Mouse (Mus musculus): ENCODE results near the gene Actl10.

Actl10 gene

GRCm38 (mm10) chr2:154550937-154551336 is 639 bp upstream of the Actl10 start:
- no peak for ATAC-seq (ENCODE audit: low TSS enrichment)

- ATAC-seq (ENCODE audit: low TSS enrichment), result no peak
These were observed 351 bp downstream of the Actl10 start for GRCm38 (mm10) chr2:154551927-154552326.

GRCm38 (mm10) chr2:154552424-154552907 is 890 bp downstream of the Actl10 start:
- ATAC-seq (ENCODE audit: low TSS enrichment), result peak; percentile 11; the same call in 1 of the 2 replicates

GRCm38 (mm10) chr2:154555235-154555634 is 3.7 kb downstream of the Actl10 start:
- ATAC-seq (ENCODE audit: low TSS enrichment), result peak; percentile 59

GRCm38 (mm10) chr2:154557184-154557832 is 5.7 kb downstream of the Actl10 start:
- peak; percentile 25; the same call in 1 of the 2 replicates for ATAC-seq (ENCODE audit: low TSS enrichment)

- peak; percentile 45 for ATAC-seq (ENCODE audit: low TSS enrichment)
These were observed 6.9 kb downstream of the Actl10 start, which contains the start of gene Necab3 for GRCm38 (mm10) chr2:154558264-154559039. Necab3 (minus strand) TSS chr2:154558890.

- ATAC-seq (ENCODE audit: low TSS enrichment), result no peak
These were observed 12.1 kb downstream of the Actl10 start for GRCm38 (mm10) chr2:154563612-154564170.

- ATAC-seq (ENCODE audit: low TSS enrichment), result no peak
These were observed 14.0 kb downstream of the Actl10 start for GRCm38 (mm10) chr2:154565562-154565961.

GRCm38 (mm10) chr2:154566641-154567040 is 15.1 kb downstream of the Actl10 start:
- ATAC-seq (ENCODE audit: low TSS enrichment), result no peak

GRCm38 (mm10) chr2:154567766-154568165 is 16.2 kb downstream of the Actl10 start:
- no peak for ATAC-seq (ENCODE audit: low TSS enrichment)

- ATAC-seq (ENCODE audit: low TSS enrichment), result no peak; the same call in 1 of the 2 replicates
These were observed 16.9 kb downstream of the Actl10 start for GRCm38 (mm10) chr2:154568329-154569070.

- ATAC-seq (ENCODE audit: low TSS enrichment), result peak; percentile 66
These were observed 17.6 kb downstream of the Actl10 start for GRCm38 (mm10) chr2:154569071-154569748.

- peak; percentile 91 for ATAC-seq (ENCODE audit: low TSS enrichment)
These were observed 18.3 kb downstream of the Actl10 start, which contains the start of gene E2f1 for GRCm38 (mm10) chr2:154569836-154570286. E2f1 (minus strand) TSS chr2:154569892.

- ATAC-seq (ENCODE audit: low TSS enrichment), result no peak
These were observed 19.1 kb downstream of the Actl10 start for GRCm38 (mm10) chr2:154570666-154571065.

- ATAC-seq (ENCODE audit: low TSS enrichment), result no peak
These were observed 19.7 kb downstream of the Actl10 start for GRCm38 (mm10) chr2:154571266-154571665.

GRCm38 (mm10) chr2:154571976-154572375 is 20.4 kb downstream of the Actl10 start:
- ATAC-seq (ENCODE audit: low TSS enrichment), result no peak; the same call in 1 of the 2 replicates

GRCm38 (mm10) chr2:154572996-154573395 is 21.4 kb downstream of the Actl10 start:
- no peak for ATAC-seq (ENCODE audit: low TSS enrichment)

GRCm38 (mm10) chr2:154574271-154574670 is 22.7 kb downstream of the Actl10 start:
- no peak for ATAC-seq (ENCODE audit: low TSS enrichment)

- ATAC-seq (ENCODE audit: low TSS enrichment), result no peak
These were observed 25.5 kb downstream of the Actl10 start for GRCm38 (mm10) chr2:154576876-154577743.

GRCm38 (mm10) chr2:154577744-154578067 is 26.1 kb downstream of the Actl10 start:
- no peak for ATAC-seq (ENCODE audit: low TSS enrichment)

Measured in frontal cortex, adult (tissue).